In genomic region chr12:80146227-80147223, GRCm38 (mm10) we compare ENCODE assay signal across 8 mouse cellular contexts. TPM values are rescaled to one million over a fixed set of nuclear protein-coding genes. Genes with fewer than 3 reads are reported as not detected.
DNase-seq lines count a peak whose midpoint lies in the region; ATAC-seq and TF ChIP-seq lines count a peak whose summit lies in the region.

No protein-coding gene starts in this region.

- peak; percentile 72 for TF ChIP-seq CTCF in kidney, adult 2 months (conservative IDR thresholded peaks at IDR 0.05; ENCODE audit: insufficient read depth, insufficient read length, low read depth, low read length)

- H3K9ac ChIP-seq in liver, embryonic 13.5 days = no peak overlapping the region
- no peak overlapping the region for H3K9ac ChIP-seq in neural tube, embryonic 11.5 days (ENCODE audit: low read length)

- no peaks in the 10 kb centered on the region for H3K27me3 ChIP-seq in kidney, adult 2 months (replicated peaks; ENCODE audit: control insufficient read depth, insufficient read depth, low read length)
- H3K27me3 ChIP-seq in liver, embryonic 13.5 days = no peaks in the 10 kb centered on the region
- H3K27me3 ChIP-seq in neural tube, embryonic 11.5 days (ENCODE audit: control insufficient read depth, insufficient read depth, low read length) = no peaks in the 10 kb centered on the region

- no peak for TF ChIP-seq POLR2A in kidney, adult 2 months (IDR thresholded peaks at IDR 0.05; ENCODE audit: low read depth, low read length)

- 0 out of 2 replicates have a peak, but pooled peaks cover 2% of the 10 kb centered on the region for H3K4me1 ChIP-seq in kidney, adult 2 months (ENCODE audit: control insufficient read depth, insufficient read depth, low read length)
- H3K4me1 ChIP-seq in liver, embryonic 13.5 days (replicated peaks) = peaks cover 9% of the 10 kb centered on the region
- H3K4me1 ChIP-seq in neural tube, embryonic 11.5 days (ENCODE audit: control insufficient read depth, insufficient read depth, low read length) = peaks cover 3% of the 10 kb centered on the region; the same call in 1 of the 2 replicates

- intact Hi-C loops in gastrocnemius, postnatal 14 days (cut with DNase I; ENCODE audit: low total_unique reads) = loop anchor here (10.0 kb wide), 1 partner anchor 632 kb away; no protein-coding TSS in a partner anchor

- 38% methylated on average over 21 of the region's 21 CpGs for WGBS in kidney, adult 2 months
- 41% methylated on average over 21 of the region's 21 CpGs for WGBS in liver, embryonic 13.5 days (ENCODE audit: insufficient replicate concordance)
- 35% methylated on average over 21 of the region's 21 CpGs for WGBS in neural tube, embryonic 11.5 days

- no peak overlapping the region for H3K27ac ChIP-seq in kidney, adult 2 months (ENCODE audit: insufficient read depth, low read depth, low read length)
- peak overlapping the region; percentile 31 for H3K27ac ChIP-seq in liver, embryonic 13.5 days
- H3K27ac ChIP-seq in neural tube, embryonic 11.5 days (ENCODE audit: low read depth, low read length) = no peak overlapping the region; the same call in 1 of the 2 replicates

- H3K4me2 ChIP-seq in liver, embryonic 13.5 days = no peak overlapping the region
- H3K4me2 ChIP-seq in neural tube, embryonic 11.5 days (ENCODE audit: low read depth) = no peak overlapping the region

- no peaks in the 10 kb centered on the region for H3K36me3 ChIP-seq in kidney, adult 2 months (ENCODE audit: control insufficient read depth, insufficient read depth, low read length)
- H3K36me3 ChIP-seq in liver, embryonic 13.5 days = no peaks in the 10 kb centered on the region
- no peaks in the 10 kb centered on the region for H3K36me3 ChIP-seq in neural tube, embryonic 11.5 days (ENCODE audit: control insufficient read depth, insufficient read depth, low read length)

- peak; percentile 68 for ATAC-seq in common myeloid progenitor, adult 5-6 weeks (replicated peaks; ENCODE audit: low read depth, poor library complexity, severe bottlenecking)
- ATAC-seq in liver, embryonic 13.5 days (ENCODE audit: low read depth) = 0 out of 2 replicates have a peak, but pooled peaks have one; percentile 30
- ATAC-seq in neural tube, embryonic 11.5 days (ENCODE audit: insufficient read depth, low FRiP score, low TSS enrichment) = peak; percentile 31; the same call in 1 of the 2 replicates

- H3K4me3 ChIP-seq in kidney, adult 2 months (ENCODE audit: insufficient read depth, low read depth, low read length) = no peak overlapping the region
- no peak overlapping the region for H3K4me3 ChIP-seq in liver, embryonic 13.5 days (replicated peaks)
- no peak overlapping the region for H3K4me3 ChIP-seq in neural tube, embryonic 11.5 days (ENCODE audit: low read depth, low read length)

- H3K9me3 ChIP-seq in liver, embryonic 13.5 days (replicated peaks) = no peaks in the 10 kb centered on the region
- H3K9me3 ChIP-seq in neural tube, embryonic 11.5 days (ENCODE audit: control insufficient read depth, low read length) = no peaks in the 10 kb centered on the region

- DNase-seq in A20 (ENCODE audit: low read depth, low spot score) = peak; percentile 89
- DNase-seq in MEL-GATA-1-ER (ENCODE audit: extremely low read depth, low read depth) = peak; percentile 80
- DNase-seq in gastrocnemius, postnatal 14 days = peak; percentile 76
- DNase-seq in kidney, adult 2 months = peak; percentile 78
- DNase-seq in liver, embryonic 13.5 days = peak; percentile 66
- DNase-seq in neural tube, embryonic 11.5 days (ENCODE audit: low spot score) = peak; percentile 88
- DNase-seq in thymus, postnatal 25 days = peak; percentile 60

RNA-seq across cellular contexts. Expression of gene Zfp36l1, which starts 33.7 kb away (rescaled TPM):
- 14.5 and 17.7 TPM in 2 replicates for total RNA-seq in common myeloid progenitor, adult 5-6 weeks (2017)
- 10 to 100 TPM; 42.4 to 53.9 TPM for total RNA-seq in gastrocnemius, postnatal 14 days (2021)
- 109 and 111 TPM in 2 replicates for polyA plus RNA-seq in kidney, adult 2 months (2012; rRNA removed)
- polyA plus RNA-seq in liver, embryonic 13.5 days (2015; fragmentation: Nextera tagmentation; extraction: Ambion mirVana) = 18.3 and 20.7 TPM in 2 replicates
- 135 and 139 TPM in 2 replicates for polyA plus RNA-seq in neural tube, embryonic 11.5 days (2014; fragmentation: Nextera tagmentation; extraction: Ambion mirVana)
